Mouse (Mus musculus) right cerebral cortex, postnatal 4 days (tissue): ENCODE measurements at regions not wholly inside any gene's neighbourhood (a gene's known extent, or its start where the extent isn't known, plus 50 kb on each side); places are given as distances from the start of the nearest gene placed in this dataset.
"Not testable (repeated sequence)": the region's sequence is repeated elsewhere in the genome, so short reads cannot be mapped to it uniquely, and the experiment has no call there.

Source experiments
- DNase-seq: peaks from one replicate; pipeline ENCODE4 v3.0.0-alpha.2; 2022

- no peak for DNase-seq
Measured at GRCm38 (mm10) chr16:15368383-15369163, 51.3 kb downstream of the Gm21897 start.

GRCm38 (mm10) chr16:15372844-15373243 lies 55.6 kb downstream of the Gm21897 start:
- DNase-seq = no peak

- DNase-seq = no peak
Measured at GRCm38 (mm10) chr16:15373961-15374360, 56.7 kb downstream of the Gm21897 start.

GRCm38 (mm10) chr16:15385557-15386240 lies 68.4 kb downstream of the Gm21897 start:
- no peak for DNase-seq

- DNase-seq = peak; percentile 20
Measured at GRCm38 (mm10) chr16:15386241-15386574, 69.0 kb downstream of the Gm21897 start.

GRCm38 (mm10) chr16:15389892-15390291 lies 72.6 kb downstream of the Gm21897 start:
- DNase-seq = no peak

- no peak for DNase-seq
Measured at GRCm38 (mm10) chr16:15430352-15430751, 113.1 kb downstream of the Gm21897 start.

GRCm38 (mm10) chr16:15432681-15433080 lies 115.4 kb downstream of the Gm21897 start:
- no peak for DNase-seq

GRCm38 (mm10) chr16:15462856-15463255 lies 145.6 kb downstream of the Gm21897 start:
- DNase-seq = not testable (repeated sequence)

GRCm38 (mm10) chr16:15473875-15474274 lies 156.6 kb downstream of the Gm21897 start:
- no peak for DNase-seq

GRCm38 (mm10) chr16:15478876-15479275 lies 161.6 kb downstream of the Gm21897 start:
- DNase-seq = no peak

- no peak for DNase-seq
Measured at GRCm38 (mm10) chr16:15491328-15491999, 174.2 kb downstream of the Gm21897 start.

- DNase-seq = no peak
Measured at GRCm38 (mm10) chr16:15493236-15493635, 176.0 kb downstream of the Gm21897 start.
